Mouse (Mus musculus) megakaryocyte, embryonic 14.5 days (primary cell): ENCODE data around the gene Gpx5.

Source experiments
- FLI1 ChIP-seq: IDR thresholded peaks from 2 replicates; pipeline ENCODE4 v1.6.1; 2012; ENCODE audit warnings: low read length, inconsistent platforms, mixed read lengths
- GATA1 ChIP-seq: IDR thresholded peaks from 3 replicates; pipeline ENCODE4 v1.6.1; 2012; ENCODE audit warnings: mixed read lengths, low read length, inconsistent platforms, borderline replicate concordance

GRCm38 (mm10) chr13:21279076-21279475, 13.5 kb downstream of the Gpx5 start:
- no peak for TF ChIP-seq GATA1
- no peak for TF ChIP-seq FLI1
